Mouse (Mus musculus): ENCODE data around the gene Tfr2.

The Tfr2 gene

GRCm38 (mm10) chr5:137582702-137583101, 13.1 kb downstream of the Tfr2 start:
- intact Hi-C loops (cut with DNase I): no loop called here

- intact Hi-C loops (cut with DNase I): no loop called here
Measured at GRCm38 (mm10) chr5:137583670-137584169, 14.1 kb downstream of the Tfr2 start.

- intact Hi-C loops (cut with DNase I): loop anchor here (5.0 kb wide), 2 partner anchors 33 to 67 kb away; partner anchors contain the start of gene Actl6b
Measured at GRCm38 (mm10) chr5:137584976-137585375, 15.3 kb downstream of the Tfr2 start.

- intact Hi-C loops (cut with DNase I): no loop called here
Measured at GRCm38 (mm10) chr5:137590507-137590906, 20.9 kb downstream of the Tfr2 start.

- intact Hi-C loops (cut with DNase I): no loop called here
Measured at GRCm38 (mm10) chr5:137595921-137596320, 26.3 kb downstream of the Tfr2 start.

DNA sequence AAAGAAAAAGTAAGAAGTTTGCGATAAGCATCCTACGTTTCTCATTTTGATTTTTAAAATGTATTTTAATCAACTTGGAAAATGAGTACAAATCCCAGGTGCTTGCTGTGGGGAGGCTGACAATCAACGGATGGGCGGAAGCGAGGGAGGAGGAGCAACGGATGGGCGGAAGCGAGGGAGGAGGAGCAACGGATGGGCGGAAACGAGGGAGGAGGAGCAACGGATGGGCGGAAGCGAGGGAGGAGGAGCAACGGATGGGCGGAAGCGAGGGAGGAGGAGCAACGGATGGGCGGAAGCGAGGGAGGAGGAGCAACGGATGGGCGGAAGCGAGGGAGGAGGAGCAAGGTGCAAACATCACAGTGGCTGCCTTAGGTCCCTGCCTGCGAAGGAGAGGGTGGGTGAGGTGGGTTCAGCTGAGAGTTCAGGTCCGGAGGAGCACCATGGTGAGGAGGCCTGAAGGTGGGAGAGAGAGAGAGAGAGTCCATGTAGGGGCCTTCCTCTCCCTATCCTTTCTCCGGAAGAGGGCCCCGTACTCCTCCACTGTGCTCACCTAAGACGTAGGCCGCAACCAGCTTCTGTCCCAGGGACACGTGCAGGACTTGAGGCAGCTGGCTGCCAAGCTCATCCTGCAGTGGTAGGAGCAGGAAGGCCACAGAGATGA, 27.1 kb downstream of the Tfr2 start:
- intact Hi-C loops (cut with DNase I): no loop called here

DNA sequence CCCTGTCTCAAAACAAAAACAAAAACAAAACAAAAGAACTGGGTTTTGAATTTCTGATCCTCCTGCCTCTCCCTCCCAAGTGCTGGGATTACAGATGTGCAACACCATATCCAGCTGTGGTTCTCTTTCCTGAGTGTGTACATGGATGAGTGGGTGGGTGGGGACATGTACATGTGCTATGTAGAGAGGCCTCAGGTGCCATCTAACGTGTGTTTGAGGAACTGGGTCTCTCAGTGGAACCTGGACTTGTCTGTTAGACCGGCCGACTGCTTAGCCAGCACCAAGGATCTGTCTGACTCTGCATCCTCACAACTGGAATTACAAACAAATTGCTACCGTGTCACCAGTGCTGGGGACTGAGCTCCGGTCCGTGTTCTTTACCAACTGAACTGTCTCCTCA, 28.0 kb downstream of the Tfr2 start:
- intact Hi-C loops (cut with DNase I): no loop called here

DNA sequence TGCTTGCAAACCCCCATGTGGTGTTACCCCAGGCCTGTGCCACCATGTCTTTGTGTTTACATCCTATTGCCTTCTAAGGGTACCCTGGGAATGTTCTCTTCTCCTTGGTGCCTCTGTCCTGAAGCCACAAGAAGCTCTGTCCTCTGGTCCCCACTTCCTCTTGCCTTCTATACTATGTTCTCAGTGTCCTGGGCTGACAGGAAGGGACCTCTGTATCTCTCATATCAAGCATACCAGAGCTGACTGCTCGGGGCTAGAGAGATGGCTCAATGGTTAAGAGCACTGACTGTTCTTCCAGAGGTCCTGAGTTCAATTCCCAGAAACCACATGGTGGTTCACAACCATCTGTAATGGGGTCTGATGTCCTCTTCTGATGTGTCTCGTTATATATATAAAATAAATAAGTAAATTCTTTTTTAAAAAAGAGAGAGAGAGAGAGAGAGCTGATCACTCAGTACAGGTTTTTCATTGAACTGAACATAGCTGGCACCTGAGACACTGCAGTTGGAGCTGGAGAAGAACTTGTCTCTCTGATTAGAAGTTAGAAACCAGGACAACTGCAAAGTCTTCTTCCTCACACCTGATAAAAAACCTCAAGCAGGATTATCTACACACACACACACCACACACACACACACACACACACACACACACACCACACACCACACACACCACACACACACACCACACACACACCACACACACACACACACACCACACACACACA, 28.6 kb downstream of the Tfr2 start:
- intact Hi-C loops (cut with DNase I): no loop called here

- intact Hi-C loops (cut with DNase I): no loop called here
Measured at GRCm38 (mm10) chr5:137599600-137599999, 30.0 kb downstream of the Tfr2 start.

DNA sequence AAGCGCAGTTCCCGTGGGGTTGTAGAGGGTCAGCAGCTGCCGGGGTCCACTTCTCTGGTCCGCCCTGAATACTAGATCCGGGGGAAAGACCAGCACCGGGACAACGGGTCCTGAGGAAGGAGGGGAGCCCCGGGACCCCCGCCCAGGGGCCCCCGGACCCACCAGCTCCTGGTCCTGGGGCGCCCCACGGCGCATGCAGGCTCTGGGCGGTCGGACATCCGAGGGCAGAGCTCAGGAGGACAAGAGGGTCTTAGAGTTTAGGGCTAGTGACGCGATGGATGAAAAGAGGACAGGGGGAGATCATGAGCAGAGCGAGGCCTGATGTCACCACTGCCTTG, 30.6 kb downstream of the Tfr2 start:
- intact Hi-C loops (cut with DNase I): loop anchor here (5.0 kb wide), 1 partner anchor 42 kb away; the partner anchor contains the start of gene Sap25

- intact Hi-C loops (cut with DNase I): loop anchor here (5.0 kb wide), 1 partner anchor 42 kb away; the partner anchor contains the start of gene Sap25
Measured at GRCm38 (mm10) chr5:137600619-137601364, 31.2 kb downstream of the Tfr2 start, which contains the start of gene Mospd3. TSS of gene Mospd3 (minus strand) at chr5:137601058.

- intact Hi-C loops (cut with DNase I): loop anchor here (5.0 kb wide), 1 partner anchor 41 kb away; the partner anchor contains the start of gene Sap25
Measured at GRCm38 (mm10) chr5:137601365-137601729, 31.7 kb downstream of the Tfr2 start.

DNA sequence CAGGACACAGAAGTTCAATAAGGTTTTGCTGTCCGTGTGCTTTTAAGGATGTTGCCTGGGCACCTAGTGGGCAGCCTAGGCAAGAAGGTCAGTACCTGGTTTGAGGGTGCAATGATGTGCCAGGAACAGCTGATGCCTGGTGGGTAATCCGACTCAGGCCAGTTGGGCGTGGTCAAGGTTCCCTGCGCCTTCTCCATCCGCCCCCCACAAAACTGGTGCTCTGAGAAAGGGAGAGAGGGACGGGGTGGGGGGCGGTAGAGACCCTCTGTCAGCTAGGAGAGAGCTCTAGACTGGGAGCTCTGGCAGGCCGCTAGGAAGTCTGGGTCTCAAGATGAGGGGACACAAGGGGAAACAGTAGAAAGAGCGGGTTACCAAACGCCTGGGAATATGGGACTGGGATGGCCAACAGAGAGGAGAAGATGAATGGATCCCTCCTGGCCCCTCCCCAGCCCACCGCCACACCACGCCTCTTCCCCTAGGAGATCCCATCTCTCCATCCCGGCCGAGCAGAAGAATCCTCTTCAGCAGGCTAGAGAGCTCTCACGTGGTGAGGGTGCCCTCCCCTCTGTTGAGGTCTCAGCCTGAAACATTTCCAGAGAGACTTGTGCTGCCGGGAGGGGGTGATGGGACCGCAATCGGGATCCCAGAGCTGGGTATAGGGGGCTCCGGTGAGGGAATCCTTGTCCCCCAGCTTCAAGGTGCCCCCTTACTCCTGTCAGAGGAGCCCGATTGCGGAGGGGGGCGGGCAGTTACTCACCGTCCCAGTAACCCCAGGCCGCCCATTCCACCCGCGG, 38.4 kb downstream of the Tfr2 start:
- intact Hi-C loops (cut with DNase I): no loop called here

- intact Hi-C loops (cut with DNase I): no loop called here
Measured at GRCm38 (mm10) chr5:137608654-137609190, 39.1 kb downstream of the Tfr2 start.

DNA sequence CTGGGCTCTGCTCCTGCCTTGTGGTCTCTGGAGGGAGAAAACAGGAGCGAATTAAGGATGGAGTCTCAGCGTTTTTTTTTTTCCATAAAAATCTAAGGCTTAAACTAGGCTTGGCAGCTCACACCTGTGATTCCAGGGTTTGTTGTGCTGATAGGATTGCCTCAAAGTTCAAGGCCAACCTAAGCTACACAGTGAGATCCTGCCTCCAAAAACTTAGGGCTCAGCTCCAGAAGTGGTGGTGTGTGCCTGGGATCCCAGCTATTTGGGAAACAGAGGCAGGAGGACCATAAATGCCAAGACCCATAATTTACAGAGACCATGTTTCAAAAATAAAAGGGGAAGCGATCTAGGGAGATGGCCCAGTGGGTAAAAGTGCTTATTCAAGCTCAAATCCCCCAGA, 39.7 kb downstream of the Tfr2 start:
- intact Hi-C loops (cut with DNase I): no loop called here

GRCm38 (mm10) chr5:137610056-137610455, 40.4 kb downstream of the Tfr2 start:
- intact Hi-C loops (cut with DNase I): no loop called here

GRCm38 (mm10) chr5:137610548-137611244, 41.1 kb downstream of the Tfr2 start:
- intact Hi-C loops (cut with DNase I): no loop called here

GRCm38 (mm10) chr5:137611245-137611602, 41.6 kb downstream of the Tfr2 start:
- intact Hi-C loops (cut with DNase I): no loop called here

GRCm38 (mm10) chr5:137613076-137613475, 43.4 kb downstream of the Tfr2 start:
- intact Hi-C loops (cut with DNase I): no loop called here

DNA sequence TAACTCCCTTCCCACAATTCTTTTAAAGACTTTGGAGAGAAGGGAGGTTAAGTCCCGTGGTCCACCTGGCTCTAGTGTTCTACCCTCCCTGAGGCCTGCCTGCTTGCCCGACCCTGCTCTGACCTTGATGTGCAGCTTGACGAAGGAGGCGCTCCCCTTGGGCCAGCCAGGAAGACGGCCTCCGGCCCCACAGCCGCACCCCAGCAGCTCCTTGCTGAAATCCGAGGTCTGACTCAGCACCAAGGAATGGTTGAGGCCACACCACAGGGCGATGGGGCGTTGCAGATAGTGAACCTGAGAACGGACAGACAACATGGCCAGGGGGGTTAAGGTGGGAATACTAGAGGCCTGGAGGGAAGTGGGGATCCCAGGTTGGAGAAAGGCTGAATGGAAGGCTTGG, 43.9 kb downstream of the Tfr2 start, which contains the start of gene Pcolce:
Gene Pcolce (minus strand): TSS at position 235 of the 400 bp plus-strand sequence.
- intact Hi-C loops (cut with DNase I): no loop called here

Measured in adrenal gland (tissue).